Mouse (Mus musculus): ENCODE results near the gene Sec1. TPM values are rescaled to one million over a fixed set of nuclear protein-coding genes. Genes with fewer than 3 reads are reported as not detected.

The Sec1 gene
- polyA plus RNA-seq, 2 experiments, result 0.92 to 1.7 TPM

GRCm38 (mm10) chr7:45635711-45636688 is 58.2 kb downstream of the Sec1 start:
- Histone ChIP-seq H3K4me2 (replicated peaks; ENCODE audit: low read depth, low read length, severe bottlenecking) (no peak overlapping the region), H3K36me3 (ENCODE audit: control insufficient read depth, insufficient read depth, low read length) (0 out of 2 replicates have a peak, but pooled peaks cover 7% of the 10 kb centered on the region), H3K4me1 (ENCODE audit: control insufficient read depth, insufficient read depth, low read length) (peaks cover 16% of the 10 kb centered on the region), H3K9me3 (ENCODE audit: control insufficient read depth, low read length) (no peaks in the 10 kb centered on the region), H3K9ac (ENCODE audit: low read depth, low read length, severe bottlenecking) (no peak overlapping the region), H3K4me3 (replicated peaks; ENCODE audit: low read length) (no peak overlapping the region), H3K27me3 (ENCODE audit: control insufficient read depth, insufficient read depth, low read length) (no peaks in the 10 kb centered on the region), H3K27ac (replicated peaks; ENCODE audit: low read depth, low read length) (no peak overlapping the region)
- DNase-seq (ENCODE audit: low spot score) (peak; percentile 41), ATAC-seq (ENCODE audit: low FRiP score, low read depth) (no peak)
- 81% methylated on average over 15 of the region's 15 CpGs for WGBS
- no peak for TF ChIP-seq POLR2A (IDR thresholded peaks at IDR 0.05; ENCODE audit: borderline replicate concordance, extremely low read depth, insufficient read depth, insufficient read length)

- no peaks in the 10 kb centered on the region for H3K9me3 ChIP-seq (ENCODE audit: control insufficient read depth, low read length)
- no peaks in the 10 kb centered on the region for H3K27me3 ChIP-seq (ENCODE audit: control insufficient read depth, insufficient read depth, low read length)
- no peak overlapping the region for H3K9ac ChIP-seq (ENCODE audit: low read depth, low read length, severe bottlenecking)
- H3K4me3 ChIP-seq (replicated peaks; ENCODE audit: low read length), result no peak overlapping the region
- ATAC-seq (ENCODE audit: low FRiP score, low read depth) (no peak), DNase-seq (ENCODE audit: low spot score) (no peak)
- no peak for TF ChIP-seq POLR2A (IDR thresholded peaks at IDR 0.05; ENCODE audit: borderline replicate concordance, extremely low read depth, insufficient read depth, insufficient read length)
- H3K4me1 ChIP-seq (ENCODE audit: control insufficient read depth, insufficient read depth, low read length), result peaks cover 13% of the 10 kb centered on the region
- 90% methylated on average over 11 of the region's 11 CpGs for WGBS
- no peak overlapping the region for H3K27ac ChIP-seq (replicated peaks; ENCODE audit: low read depth, low read length)
- H3K36me3 ChIP-seq (ENCODE audit: control insufficient read depth, insufficient read depth, low read length), result 0 out of 2 replicates have a peak, but pooled peaks cover 7% of the 10 kb centered on the region
- no peak overlapping the region for H3K4me2 ChIP-seq (replicated peaks; ENCODE audit: low read depth, low read length, severe bottlenecking)
Observed at GRCm38 (mm10) chr7:45634946-45635681, 59.1 kb downstream of the Sec1 start.

DNA sequence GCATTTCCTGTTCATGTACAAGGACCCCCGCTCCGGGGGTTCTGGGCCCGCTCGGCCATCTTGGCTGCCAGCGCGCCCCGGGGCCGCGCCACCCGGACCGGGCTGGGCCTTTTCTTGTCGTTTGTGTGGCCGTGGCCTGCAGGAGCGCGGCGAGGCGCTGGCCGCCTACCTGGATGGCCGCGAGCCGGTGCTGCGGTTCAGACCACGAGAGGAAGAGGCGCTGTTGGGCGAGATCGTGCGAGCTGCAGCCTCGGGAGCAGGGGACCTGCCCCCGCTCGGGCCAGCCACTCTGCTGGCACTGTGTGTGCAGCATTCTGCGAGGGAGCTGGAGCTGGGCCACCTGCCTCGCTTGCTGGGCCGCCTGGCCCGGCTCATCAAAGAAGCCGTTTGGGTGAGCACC is 61.7 kb downstream of the Sec1 start:
- Histone ChIP-seq H3K9me3 (ENCODE audit: control insufficient read depth, low read length) (no peaks in the 10 kb centered on the region), H3K9ac (ENCODE audit: low read depth, low read length, severe bottlenecking) (peak overlapping the region; percentile 59), H3K4me3 (replicated peaks; ENCODE audit: low read length) (peak overlapping the region; percentile 24), H3K4me2 (replicated peaks; ENCODE audit: low read depth, low read length, severe bottlenecking) (peak overlapping the region; percentile 53), H3K27me3 (ENCODE audit: control insufficient read depth, insufficient read depth, low read length) (no peaks in the 10 kb centered on the region), H3K27ac (replicated peaks; ENCODE audit: low read depth, low read length) (no peak overlapping the region), H3K4me1 (ENCODE audit: control insufficient read depth, insufficient read depth, low read length) (peaks cover 6% of the 10 kb centered on the region; the same call in 1 of the 2 replicates), H3K36me3 (ENCODE audit: control insufficient read depth, insufficient read depth, low read length) (0 out of 2 replicates have a peak, but pooled peaks cover 7% of the 10 kb centered on the region)
- ATAC-seq (ENCODE audit: low FRiP score, low read depth) (0 out of 2 replicates have a peak, but pooled peaks have one; percentile 18), DNase-seq (ENCODE audit: low spot score) (no peak)
- TF ChIP-seq POLR2A (IDR thresholded peaks at IDR 0.05; ENCODE audit: borderline replicate concordance, extremely low read depth, insufficient read depth, insufficient read length), result 0 out of 2 replicates have a peak, but pooled peaks have one; percentile 16
- 11% methylated on average over 29 of the region's 35 CpGs for WGBS

DNA sequence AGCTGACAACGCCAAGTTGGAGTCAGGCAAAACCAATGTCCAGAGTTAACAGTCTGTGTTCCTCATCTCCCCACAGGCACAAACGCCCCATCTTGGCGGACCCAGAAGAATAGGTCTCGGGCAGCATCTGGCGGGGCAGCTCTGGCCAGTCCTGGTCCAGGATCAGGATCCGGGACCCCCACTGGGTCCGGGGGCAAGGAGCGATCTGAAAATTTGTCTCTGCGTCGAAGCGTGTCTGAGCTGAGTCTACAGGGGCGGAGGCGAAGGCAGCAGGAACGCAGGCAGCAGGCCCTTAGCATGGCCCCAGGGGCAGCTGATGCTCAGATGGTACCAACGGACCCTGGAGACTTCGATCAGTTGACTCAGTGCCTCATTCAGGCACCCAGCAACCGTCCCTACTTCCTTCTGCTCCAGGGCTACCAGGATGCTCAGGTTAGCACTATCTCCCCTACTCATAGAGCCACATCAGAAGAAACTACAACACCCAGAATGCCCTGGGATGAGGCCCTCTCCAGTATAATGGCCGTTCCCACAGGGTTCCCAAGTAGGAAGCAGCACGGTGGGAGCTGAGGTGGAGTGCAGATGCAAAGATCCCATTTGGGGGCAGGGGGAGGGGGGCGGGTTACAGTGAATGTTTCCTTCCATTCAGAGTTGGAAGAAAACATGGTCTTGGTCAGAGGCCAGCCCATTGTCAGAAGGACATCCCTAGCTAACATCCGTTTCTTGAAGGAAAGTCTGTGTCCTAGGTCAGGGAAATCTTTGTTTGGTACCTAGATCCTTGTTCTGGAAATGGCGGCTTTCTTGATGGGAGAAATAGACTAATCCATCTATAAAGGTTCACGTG is 63.9 kb downstream of the Sec1 start:
- Histone ChIP-seq H3K4me2 (replicated peaks; ENCODE audit: low read depth, low read length, severe bottlenecking) (0 out of 2 replicates have a peak overlapping the region, but pooled peaks have one; percentile 2), H3K9ac (ENCODE audit: low read depth, low read length, severe bottlenecking) (no peak overlapping the region), H3K27ac (replicated peaks; ENCODE audit: low read depth, low read length) (no peak overlapping the region), H3K4me3 (replicated peaks; ENCODE audit: low read length) (no peak overlapping the region), H3K4me1 (ENCODE audit: control insufficient read depth, insufficient read depth, low read length) (peaks cover 6% of the 10 kb centered on the region; the same call in 1 of the 2 replicates), H3K9me3 (ENCODE audit: control insufficient read depth, low read length) (no peaks in the 10 kb centered on the region), H3K27me3 (ENCODE audit: control insufficient read depth, insufficient read depth, low read length) (no peaks in the 10 kb centered on the region), H3K36me3 (ENCODE audit: control insufficient read depth, insufficient read depth, low read length) (no peaks in the 10 kb centered on the region)
- 72% methylated on average over 23 of the region's 23 CpGs for WGBS
- no peak for TF ChIP-seq POLR2A (IDR thresholded peaks at IDR 0.05; ENCODE audit: borderline replicate concordance, extremely low read depth, insufficient read depth, insufficient read length)
- no peak for DNase-seq (ENCODE audit: low spot score)
- ATAC-seq (ENCODE audit: low FRiP score, low read depth), result no peak
